Mouse (Mus musculus) lung, postnatal 25 days (tissue): ENCODE data around the gene Ndufa6.
"Not testable (repeated sequence)": the region's sequence is repeated elsewhere in the genome, so short reads cannot be mapped to it uniquely, and the experiment has no call there.

Experiments
- DNase-seq: peaks from one replicate; pipeline ENCODE4 v3.0.0; 2022; ENCODE audit warnings: low spot score

The Ndufa6 gene

DNA sequence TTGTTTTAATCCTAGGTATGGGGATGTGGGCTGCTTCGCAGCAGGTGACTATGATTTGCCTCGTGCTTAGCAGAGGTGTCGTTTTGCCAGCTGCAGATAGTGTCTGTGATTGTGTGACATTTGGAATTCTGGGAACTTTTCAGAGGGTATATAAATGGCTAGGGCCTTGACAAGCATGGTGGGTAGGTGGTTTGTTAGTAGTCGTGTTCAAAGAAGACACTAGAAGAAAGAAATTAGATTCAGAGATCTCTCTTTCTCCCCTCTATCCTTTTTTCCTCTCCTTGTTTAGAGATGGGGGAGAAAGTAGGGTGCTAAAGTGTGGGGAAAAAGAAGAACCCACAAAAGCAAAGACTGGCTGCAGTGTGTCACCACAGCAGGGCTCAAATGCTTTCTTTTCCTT, 14.0 kb upstream of the Ndufa6 start:
- no peak for DNase-seq

DNA sequence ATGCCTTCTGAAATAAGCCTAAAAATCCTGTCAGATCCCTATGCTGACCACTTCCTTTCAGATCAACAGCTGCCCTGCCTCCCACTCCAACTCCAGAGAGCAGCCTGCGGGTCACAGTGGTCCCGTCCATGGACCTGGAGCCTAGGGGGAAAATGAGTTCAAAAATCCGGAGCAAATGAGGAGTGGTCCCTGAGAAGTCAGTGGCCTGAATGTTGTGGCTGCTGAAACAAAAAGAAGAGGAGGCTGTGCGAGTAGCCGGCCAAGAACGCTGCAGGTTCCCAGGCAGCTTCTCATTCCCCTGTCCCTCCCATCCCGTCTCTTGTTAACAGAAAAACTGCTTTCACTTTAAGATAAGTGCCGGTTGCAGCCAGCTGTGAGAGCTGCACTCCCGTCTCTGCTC, 10.4 kb upstream of the Ndufa6 start:
- DNase-seq = not testable (repeated sequence)

DNA sequence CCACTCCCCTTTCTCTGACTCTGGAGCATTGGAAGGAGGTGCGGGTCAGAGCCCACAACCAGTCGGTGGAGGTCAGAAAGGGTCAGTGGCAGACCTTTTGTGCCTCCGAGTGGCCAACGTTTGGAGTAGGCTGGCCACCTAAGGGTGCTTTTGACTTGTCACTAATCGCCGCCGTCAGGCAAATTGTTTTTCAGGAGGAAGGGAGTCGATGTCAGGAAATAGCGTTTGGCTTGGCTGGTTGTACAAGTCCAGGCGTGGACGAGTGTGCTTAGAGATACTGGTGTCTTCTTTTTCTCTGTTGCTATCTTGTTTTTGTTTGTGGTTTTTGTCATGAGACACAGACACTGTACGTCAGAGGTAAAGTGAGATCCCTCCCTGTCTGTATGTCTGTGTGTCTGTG, 9.7 kb upstream of the Ndufa6 start:
- DNase-seq = not testable (repeated sequence)

DNA sequence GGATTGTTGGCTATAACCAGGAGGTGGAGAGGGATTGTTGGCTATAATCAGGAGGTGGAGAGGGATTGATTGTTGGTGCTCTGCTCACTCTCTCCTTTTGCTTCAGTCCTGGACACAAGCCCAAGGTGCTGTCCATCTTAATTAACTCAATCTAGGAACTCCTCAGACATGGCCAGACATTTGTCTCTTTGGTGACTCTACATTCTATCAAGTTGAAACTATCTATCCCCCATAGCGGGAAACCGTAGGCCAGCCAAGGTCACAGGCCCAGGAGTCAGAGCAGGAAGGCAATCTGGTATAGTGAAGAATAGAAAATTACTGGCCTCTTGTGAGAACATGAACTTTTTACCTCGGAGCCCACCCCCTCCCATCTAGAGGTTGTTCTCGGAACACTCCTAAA, 8.1 kb upstream of the Ndufa6 start:
- no peak for DNase-seq

DNA sequence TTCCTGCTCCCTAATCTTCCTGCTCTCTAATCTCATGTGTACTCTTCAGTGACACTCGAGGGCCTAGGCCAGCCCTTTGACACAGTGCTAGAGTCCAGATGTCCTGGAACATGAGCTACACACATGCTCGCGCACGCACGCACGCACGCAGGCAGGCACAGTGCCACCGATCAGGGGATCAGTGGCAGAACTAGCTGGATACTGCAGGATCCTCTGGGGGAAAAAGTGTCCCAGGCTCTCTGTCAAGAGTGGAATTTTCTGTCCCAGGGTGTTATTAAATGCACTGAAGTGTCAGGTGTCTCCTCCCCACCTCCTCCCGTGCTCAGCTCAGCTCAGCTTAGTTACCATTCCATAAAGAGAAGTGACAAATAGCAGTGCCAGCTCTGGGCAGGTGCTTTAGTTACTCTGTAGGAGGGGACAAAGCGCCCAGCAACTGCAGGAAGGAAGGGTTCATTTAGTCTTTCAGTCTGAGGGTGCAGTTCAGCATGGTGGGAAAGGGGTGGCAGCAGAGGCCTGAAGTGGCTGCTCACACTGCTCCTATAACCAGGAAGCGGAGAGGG, 7.4 kb upstream of the Ndufa6 start:
- DNase-seq = no peak

DNA sequence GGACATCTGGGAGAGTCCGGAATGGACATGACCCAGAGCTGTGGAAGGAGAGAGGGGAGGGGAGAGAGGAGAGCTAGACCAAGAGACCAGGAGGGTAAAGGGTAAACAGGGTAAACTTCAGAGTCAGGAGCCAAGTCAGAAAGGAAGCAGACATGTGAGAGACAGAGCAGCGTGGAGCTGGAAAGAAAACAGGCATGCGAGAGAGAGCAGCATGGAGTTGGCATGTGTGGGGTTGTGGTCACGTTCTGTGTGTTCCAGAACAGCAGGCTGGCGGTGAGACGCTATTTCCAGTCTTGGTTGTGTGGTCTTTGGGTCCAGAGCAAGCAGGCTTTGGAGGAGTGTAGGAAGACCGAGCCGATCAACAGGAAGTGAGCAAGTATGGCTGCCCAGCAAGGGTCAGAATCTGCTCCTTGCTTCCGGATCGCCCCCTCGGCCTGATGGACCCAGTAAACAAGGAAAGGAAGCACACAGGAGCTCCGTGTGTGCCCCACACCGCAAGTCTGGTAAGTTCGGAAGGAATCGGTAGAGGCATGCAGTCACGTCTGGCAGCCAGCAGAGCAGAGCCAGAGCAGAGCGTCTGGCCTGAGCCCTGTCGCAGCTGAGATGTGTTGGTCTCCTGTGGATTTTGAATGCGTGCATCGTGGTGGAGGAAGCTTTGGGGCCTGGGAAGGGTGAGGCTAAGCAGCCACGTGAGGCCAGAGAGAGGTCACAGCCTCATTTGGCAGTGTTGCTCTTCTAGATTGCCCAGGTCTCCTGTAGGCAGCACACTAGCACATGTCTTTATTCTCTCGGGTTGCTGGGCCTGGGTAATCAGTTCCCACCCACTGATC, 4.5 kb upstream of the Ndufa6 start:
- DNase-seq = no peak

DNA sequence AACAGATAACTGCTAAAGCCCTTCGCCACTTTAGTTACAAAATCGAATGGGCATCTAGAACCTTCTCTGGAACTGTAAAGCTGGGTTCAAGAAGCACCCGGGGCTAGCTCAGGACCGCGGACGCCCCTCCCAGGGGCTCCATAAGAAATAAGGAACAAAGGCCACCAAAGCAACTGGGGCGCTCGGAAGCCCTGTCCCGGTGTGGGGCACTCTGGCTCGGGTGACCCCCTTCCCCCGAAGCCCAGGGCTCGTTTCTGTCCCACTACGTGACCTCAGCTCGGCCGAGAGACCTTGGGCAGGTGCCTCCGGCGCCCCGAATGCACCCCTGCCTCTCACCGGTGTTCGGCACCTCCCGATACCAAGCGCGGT, 393 bp downstream of the Ndufa6 start:
- DNase-seq = no peak

DNA sequence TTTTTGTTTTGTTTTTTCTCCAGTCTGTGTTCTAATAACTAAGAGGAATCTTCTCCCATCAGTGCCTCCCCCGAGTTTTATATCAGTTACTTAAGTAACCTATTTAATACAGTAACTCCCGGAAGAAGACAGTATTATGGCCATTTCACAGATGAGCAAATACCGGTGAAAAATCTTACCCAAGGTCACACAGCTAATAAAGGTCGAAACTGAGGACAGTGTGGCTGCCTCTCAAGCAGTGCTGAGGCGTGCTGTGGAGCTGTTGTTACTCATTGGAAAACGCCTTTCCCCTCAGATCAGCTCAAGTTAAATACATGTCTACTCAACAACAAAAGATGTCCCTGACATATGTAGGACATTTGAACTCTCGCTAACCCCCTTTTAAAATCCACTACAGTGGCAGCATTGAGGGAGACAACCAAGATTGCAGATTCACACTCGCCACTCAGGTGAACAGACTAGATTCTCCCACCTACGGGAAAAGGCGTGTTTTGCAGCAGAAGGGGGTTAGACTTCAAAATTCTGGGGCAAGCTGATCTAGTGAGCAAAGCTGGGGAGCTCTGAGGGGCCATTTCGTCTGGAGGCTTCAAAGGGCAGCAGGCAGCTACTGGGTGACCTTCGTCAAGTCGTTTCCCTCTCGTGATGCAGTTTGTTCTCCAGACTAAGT, 911 bp downstream of the Ndufa6 start:
- DNase-seq = no peak

DNA sequence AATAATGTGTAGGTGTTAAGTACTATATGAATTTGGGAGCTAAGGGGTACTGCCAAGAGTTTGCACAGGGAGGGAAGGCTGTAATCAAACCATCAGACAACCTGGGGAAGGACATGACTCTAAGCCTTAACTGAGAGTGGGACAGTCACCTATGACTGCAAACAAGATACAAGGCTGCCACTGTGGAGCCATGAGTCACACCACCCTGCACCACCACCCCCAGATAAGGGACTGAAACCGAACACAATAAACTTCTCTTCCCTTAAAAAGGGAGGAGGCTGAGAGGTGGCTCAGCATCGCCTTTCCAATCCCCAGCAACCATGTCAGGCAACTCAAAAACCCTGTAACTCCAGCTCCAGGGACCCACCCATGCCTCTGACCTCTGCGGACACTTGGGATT, 2.6 kb downstream of the Ndufa6 start:
- no peak for DNase-seq

DNA sequence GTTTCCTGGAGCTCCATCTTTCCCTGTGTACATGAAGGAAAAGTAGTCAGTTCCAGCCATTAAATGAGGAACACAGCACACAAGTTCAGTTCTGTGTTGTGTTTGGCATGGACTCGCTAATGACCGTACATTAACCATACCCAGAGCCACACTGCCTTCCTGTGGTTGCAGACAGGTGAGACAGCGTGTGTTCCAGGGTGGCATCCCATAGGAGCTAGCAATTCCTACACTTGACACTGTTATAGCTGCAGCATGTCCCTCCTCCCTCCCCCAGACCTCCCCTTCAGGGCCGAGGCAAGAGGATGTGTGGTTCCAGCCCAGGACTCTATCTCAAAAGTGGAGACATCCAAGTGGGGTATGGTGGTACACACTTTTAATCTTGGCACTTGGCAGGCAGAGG, 3.8 kb downstream of the Ndufa6 start:
- DNase-seq = no peak

DNA sequence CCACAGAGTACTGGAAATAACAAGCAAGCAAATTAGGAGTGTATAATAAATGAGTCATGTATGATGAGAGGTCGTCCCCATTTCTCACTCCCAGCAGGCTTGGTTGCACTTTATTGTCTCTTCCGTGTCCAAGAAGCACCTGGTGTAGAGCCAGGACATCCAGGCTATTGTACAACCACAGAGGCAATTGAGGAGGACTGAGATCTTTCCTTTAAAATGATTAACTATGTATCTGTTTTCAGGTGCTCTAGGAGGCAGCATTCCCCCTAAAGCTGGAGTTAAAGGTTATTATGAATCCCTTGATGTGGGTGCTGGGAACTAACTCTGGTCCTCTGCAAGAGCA, 5.2 kb downstream of the Ndufa6 start:
- DNase-seq = no peak

DNA sequence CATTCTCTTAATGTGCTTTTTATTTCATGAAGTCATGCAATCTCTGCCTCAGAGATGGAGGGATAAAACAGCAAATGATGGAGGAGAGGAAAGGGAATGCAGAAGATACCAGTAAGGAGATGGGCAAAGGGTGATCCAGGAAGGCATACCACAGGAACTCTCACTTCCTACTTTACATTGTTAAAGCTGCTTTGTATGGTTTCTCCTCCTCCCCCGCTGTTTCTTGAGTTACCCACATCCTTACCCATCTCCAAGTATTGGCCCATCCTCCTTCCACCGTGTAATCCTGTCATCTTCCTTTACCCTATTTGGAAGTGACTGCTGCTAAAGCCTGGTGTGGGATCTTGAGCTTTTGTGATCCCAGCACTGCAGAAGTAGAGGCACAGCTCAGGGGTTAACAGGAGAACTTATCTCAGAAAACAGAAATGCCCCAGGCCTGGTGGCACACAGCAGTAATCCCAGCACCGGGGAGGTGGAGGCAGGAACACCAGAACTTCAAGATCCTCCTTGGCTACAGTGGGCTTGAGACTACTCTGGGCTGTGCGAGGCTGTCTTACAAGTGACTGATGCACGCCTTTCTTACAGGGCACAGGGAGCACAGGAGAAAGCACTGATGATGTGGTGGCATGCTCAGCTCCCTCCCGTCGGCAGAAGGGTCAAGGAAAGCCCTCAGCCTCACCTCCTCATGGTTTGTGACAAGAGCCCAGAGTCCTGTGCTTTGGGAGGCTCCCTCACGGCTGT, 5.7 kb downstream of the Ndufa6 start:
- no peak for DNase-seq

DNA sequence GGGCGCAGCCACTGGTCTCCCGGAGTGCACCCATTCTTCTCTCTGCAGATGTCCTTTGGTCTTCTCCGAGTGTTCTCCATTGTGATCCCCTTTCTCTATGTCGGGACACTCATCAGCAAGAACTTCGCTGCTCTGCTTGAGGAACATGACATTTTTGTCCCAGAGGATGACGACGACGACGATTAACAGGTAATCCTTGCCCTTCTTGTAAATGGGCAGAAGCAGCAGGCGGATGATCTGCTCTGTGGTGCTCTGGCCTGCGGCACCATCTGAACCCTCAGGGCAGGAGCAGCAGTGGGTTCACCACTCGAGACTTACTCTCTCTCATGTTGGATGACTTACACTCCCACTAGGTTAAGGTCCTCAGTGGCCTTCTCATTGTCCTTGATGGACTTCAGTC, 6.3 kb downstream of the Ndufa6 start:
- DNase-seq = no peak

DNA sequence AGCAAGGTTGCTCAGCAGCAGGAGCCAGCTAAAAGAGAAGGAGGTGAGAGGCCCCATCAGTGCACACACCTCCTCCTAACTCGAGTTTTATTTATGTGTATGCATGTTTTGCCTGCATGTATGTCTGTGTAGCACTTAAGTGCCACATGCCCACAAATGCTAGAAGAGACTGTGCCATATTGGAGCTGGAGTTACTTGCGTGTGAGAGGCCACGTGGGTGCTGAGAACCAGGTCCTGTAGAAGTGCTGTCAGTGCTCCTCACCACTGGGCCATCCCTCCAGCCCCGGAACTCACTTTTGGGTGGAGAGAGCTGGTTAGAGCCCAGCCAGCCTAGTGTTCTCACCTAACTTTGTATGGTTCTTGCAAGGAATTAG, 6.8 kb downstream of the Ndufa6 start:
- no peak for DNase-seq

DNA sequence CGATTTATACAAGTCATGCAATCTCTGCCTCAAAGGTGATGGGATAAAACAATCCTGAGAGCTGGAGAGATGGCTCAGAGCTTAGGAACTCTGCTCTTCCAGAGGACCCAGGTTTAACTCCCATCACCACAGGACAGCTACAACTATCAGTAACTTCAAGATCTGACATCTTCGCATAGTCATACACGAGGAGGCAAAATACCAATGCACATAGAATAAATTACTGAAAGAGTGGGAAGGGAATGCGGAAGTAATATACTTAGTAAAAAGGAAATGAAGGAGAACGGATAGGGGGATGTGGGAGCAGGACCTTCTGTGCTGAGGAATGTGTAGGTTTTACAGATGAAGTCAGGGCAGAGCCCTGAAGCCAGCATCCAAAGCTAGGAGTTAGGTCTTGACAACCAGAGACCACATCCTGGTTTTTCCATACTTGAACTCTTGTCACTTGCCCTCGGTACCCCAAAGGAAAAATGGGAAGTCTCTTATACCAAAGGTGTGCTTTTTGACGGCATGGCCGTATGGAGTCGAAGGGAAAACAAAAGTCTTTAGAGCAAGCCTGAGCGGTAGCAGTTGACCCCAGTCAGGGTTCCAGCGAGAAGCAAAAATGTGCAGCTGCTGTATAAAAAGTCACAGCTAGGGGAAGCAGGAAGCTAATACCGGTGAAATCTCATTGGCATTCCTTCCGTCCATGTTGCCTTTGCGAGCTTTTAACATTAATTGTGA, 7.4 kb downstream of the Ndufa6 start:
- no peak for DNase-seq

DNA sequence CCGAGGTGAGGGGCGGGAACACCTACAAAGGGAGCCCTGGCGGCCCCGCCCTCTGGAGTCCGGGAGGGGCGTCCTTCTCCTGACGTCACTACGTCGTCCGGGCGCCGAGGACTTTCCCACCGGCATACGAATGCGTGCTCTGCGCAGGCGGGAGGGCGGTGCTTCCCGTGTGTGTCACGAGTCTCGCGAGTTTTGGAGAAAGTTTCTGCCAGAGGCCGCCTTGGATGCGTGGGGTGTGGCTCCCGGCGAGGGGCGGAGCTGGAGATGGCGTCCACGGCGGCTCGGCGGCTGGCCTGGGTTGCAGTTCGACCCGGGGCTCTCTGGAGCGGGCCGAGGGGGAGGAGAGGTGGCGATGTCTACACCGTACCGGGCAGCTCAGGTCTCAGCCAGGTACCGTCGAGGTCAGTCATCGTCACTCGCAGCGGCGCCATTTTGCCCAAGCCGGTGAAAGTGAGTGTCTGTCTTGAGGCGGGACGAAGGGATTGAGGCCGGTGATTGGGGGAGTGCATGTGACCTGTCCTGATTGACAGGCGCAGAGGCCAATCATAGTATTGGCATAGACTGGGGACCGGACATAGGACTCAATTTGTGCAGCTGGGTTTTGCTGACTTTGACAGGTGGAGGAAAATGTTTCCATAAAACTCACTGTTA, 8.2 kb downstream of the Ndufa6 start:
- peak; percentile 99 for DNase-seq

DNA sequence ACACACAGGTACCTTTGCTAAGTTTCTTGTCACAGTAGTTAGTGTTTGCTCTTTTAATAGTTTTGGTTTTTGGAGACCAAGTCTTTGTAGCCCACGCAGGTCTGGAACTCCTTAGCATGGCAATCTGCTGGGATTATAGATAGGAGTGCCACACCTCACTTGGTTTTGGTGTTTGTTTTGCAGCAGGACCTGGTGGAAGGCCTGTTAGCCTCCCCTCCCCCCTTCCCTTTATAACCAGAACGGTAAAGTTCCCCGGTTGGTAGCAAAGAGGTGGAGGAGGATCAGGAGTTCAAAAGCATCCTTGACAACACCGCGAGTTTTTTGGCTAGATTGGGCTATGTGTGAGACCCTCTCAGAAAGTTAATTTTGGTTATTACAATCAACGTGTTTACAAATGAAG, 9.2 kb downstream of the Ndufa6 start:
- DNase-seq = no peak

DNA sequence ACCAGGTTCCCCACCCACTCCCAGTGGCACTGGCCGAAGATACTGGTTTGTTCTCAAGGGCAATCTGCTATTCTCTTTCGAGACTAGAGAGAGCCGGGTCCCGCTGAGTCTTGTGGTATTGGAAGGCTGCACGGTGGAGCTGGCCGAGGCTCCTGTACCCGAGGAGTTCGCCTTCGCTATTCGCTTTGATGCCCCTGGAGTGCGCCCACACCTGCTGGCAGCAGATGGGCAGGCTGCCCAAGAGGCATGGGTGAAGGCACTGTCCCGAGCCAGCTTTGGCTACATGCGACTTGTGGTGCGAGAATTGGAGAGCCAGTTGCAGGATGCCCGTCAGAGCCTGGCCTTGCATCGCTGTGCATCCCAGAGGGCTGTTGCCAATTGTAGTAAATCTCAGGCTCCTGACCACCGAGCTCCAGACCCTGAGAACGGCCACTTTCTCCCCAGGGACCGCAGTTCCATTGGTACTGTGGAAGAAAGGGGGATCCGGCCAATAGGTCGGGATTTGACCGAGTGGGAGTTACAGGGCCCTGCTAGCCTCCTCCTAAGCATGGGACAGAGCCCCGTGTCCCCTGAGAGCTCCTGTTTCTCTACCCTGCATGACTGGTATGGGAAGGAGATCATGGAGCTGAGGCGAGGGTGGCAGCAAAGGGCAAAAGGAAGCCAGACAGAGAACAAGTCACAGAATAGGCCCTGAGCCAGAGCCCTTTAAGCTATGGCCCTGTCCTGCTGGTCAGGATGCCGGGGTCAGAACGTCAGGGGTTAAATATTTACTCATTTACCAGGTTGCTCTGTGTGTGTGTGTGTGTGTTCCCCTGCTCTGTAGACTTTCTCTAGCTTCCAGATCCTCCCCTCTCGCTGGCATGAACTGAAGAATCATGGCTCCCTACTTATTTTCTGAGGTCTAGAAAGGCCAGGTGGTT, 10.5 kb downstream of the Ndufa6 start:
- DNase-seq = no peak

DNA sequence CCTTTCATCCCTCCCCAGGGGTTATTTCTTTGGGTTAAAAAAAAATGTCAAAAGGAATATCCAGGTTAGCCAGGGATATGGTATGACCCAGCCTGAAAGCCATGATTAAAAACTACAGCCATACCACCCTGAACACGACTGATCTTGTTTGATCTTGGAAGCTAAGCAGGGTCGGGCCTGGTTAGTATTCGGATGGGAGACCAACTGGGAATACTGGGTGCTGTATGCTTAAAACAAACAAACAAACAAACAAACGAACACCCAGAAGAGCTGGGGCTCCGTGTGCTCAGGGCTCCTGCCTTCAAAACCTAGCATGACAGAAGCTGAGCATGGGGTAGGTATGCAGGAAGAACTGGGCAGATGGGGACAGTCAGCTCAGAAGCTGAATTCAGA, 11.6 kb downstream of the Ndufa6 start:
- DNase-seq = no peak

DNA sequence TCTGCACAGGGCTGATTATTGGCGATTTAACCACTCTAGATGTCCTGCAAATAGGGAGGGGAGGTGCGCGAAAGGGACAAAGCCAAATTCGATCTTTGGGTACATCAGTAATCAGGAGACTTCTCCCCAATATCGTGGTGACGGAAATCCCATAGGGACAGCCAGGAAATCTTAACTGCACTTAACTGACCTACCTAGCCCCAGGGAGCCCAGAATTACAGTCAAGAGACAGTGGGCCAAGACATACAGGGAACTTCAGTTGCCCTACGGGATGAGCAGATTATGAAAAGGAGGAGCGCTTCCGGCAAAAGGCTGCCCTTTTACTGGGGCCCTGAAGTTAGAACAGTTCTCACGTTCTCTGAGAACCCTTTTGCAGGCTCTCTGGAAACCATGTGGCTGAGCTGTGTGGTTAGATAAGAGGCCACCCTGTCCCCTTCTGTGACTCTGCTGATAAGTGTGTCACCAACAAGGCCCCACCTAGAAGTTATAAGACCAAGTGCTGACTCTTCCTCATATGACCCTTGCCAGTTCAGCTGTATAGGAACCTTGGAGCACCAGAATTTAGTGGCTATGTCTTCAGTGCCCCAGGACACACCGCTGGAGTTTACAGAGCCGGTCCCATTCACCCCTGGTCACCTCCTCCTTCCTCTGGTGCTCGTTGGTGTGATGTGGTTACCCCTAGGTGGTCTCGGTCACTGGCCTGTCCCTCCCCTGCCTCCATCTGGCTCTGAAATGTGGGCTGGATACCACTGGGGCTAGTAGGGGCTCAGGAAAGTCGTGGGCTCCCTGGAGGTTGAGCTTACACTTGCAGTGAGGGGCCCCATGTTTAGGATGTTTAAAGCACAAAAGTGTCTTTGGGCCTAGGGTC, 12.2 kb downstream of the Ndufa6 start:
- DNase-seq = no peak
